Mouse (Mus musculus) spleen, postnatal 4 days (tissue): ENCODE measurements around the gene Srm.

Source experiments
- DNase-seq, 2 experiments: peaks; one replicate each; pipeline ENCODE4 v3.0.0; 2022; ENCODE audit warnings: low spot score in 2 of 2

The Srm gene

GRCm38 (mm10) chr4:148633395-148634061 is 42.2 kb downstream of the Srm start:
- no peak for DNase-seq

GRCm38 (mm10) chr4:148635309-148635708 is 44.0 kb downstream of the Srm start:
- no peak for DNase-seq

GRCm38 (mm10) chr4:148638302-148638701 is 47.0 kb downstream of the Srm start:
- no peak for DNase-seq

GRCm38 (mm10) chr4:148639455-148639854 is 48.2 kb downstream of the Srm start:
- no peak for DNase-seq

GRCm38 (mm10) chr4:148641121-148641520 is 49.8 kb downstream of the Srm start:
- no peak for DNase-seq

GRCm38 (mm10) chr4:148643291-148644156 is 52.2 kb downstream of the Srm start, which contains the start of gene Gm572:
Gene Gm572, plus strand, starts transcription at chr4:148643317.
- DNase-seq = no peak

GRCm38 (mm10) chr4:148644157-148644511 is 52.8 kb downstream of the Srm start:
- DNase-seq = peak; percentile 63 to 87
